Mouse (Mus musculus) left cerebral cortex, postnatal 25 days (tissue): ENCODE results near the gene Zfp142. TPM values are rescaled to one million over a fixed set of nuclear protein-coding genes. Genes with fewer than 3 reads are reported as not detected.
A peak's percentile ranks its signal among the peaks of the same experiment; 100 is the strongest.

Experiments
- DNase-seq, 2 experiments: peaks; one replicate each; pipeline ENCODE4 v3.0.0; 2022; ENCODE audit warnings: low spot score in 2 of 2, mixed read lengths in 1 of 2
- intact Hi-C: fragments of 180-260 bp; cut with DNase I; formaldehyde crosslinking; loops from one replicate; pipeline ENCODE4 v1.15.1; 2025
- total RNA-seq, 2 experiments: library from RNA; stranded (reverse); gene quantifications; 2 replicates each; pipeline ENCODE4 v1.2.3; 2021

The Zfp142 gene
- 10 to 100 TPM; 27.5 to 29.7 TPM for total RNA-seq

- intact Hi-C loops: loop anchor here (5.0 kb wide), 1 partner anchor 81 kb away; the partner anchor contains the start of gene Cnot9
- DNase-seq: peak; percentile 98 to 100
Measured at GRCm38 (mm10) chr1:74587773-74588445, at the start of gene Zfp142, which contains the start of gene Bcs1l. Gene Zfp142, minus strand, starts transcription at chr1:74588246. Gene Bcs1l, plus strand, starts transcription at chr1:74588289.

DNA sequence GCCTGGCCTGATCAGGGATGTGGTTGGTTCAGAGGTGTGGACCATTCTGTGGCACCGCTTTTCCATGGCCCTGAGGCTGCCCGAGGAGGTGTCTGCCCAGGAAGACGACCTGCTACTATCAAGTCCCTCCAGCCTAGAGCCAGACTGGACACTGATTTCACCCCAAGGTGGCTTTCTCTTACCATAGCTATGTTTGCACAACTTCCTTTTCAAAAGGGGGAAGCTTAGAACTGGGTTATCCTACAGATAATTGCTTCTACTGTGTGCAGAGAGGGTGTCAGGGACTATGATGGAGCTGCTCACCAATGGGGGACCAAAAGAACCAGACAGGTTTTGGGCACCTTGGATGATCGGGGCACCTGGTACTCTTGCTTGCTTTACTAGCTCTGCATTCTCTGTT is 44.7 kb upstream of the Zfp142 start:
- no peak for DNase-seq
- intact Hi-C loops: no loop called here

DNA sequence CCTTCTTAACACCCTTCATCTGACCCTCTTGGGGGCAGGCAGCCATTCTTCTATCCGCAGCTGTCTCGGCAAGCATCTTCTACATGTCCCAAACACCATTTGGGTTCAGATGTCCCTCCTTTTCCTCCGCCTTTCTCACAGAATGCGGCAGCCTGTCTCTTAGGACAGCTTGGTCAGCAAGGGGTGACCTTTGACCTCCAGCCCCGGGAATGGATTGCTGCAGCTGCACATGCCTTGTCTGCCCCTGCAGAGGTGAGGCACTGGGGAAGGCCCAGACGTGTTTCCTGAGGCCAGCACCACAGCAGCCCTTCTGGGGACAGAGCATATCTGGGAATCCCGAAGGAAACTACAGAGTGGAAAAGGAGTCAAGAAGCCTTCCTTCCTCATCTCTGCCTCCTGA is 40.0 kb upstream of the Zfp142 start:
- intact Hi-C loops: no loop called here
- DNase-seq: no peak

- no peak for DNase-seq
- intact Hi-C loops: no loop called here
Measured at GRCm38 (mm10) chr1:74626076-74626475, 38.0 kb upstream of the Zfp142 start.

- no peak for DNase-seq
- intact Hi-C loops: no loop called here
Measured at GRCm38 (mm10) chr1:74624183-74624582, 36.1 kb upstream of the Zfp142 start.

GRCm38 (mm10) chr1:74601267-74601962 is 13.4 kb upstream of the Zfp142 start, which contains the start of the genes Rnf25 and Stk36:
Gene Rnf25, minus strand, starts transcription at chr1:74601397.
Gene Stk36, plus strand, starts transcription at chr1:74601445.
- peak; percentile 84 to 94 for DNase-seq
- intact Hi-C loops: loop anchor here (10.0 kb wide), 1 partner anchor 63 kb away; the partner anchor contains the start of gene Ttll4

DNA sequence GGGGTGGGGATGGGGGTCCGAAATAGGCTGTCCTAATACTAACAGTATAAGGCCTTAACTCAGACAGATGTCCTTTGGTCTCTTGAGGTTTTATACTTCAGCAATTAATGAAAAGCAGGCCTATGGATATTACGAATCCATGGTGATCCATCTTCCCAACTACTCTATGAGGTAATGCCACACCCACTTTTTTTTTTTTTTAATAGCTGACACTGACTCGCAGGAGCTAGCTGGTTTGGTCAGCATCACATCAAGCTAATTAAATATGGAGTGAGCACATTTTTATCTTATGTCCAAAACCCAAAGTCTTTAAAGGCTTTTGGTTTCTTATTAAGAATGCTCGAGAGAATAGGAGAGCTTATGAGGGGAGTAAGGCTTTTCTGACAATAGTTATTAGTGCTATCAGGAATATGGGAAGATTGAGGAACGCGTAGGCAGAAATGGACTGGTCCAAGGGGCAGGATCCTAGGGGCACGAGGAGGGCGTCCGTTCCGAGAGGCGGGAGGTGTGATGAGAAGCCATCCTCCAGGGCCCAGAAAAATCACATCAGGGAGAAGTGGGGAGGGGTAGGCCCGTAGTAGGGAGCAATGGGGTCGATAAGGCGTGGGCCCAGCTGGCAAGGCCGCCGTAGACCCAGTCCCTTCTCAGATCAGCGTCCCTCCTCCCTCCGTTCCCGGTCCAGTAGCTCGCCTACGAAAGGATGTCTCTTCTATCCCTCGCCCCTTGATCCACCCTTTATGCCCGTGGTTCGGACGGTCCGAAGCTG is 12.6 kb upstream of the Zfp142 start:
- intact Hi-C loops: loop anchor here (10.0 kb wide), 1 partner anchor 64 kb away; the partner anchor contains the start of gene Ttll4
- no peak for DNase-seq

- no peak for DNase-seq
- intact Hi-C loops: no loop called here
Measured at GRCm38 (mm10) chr1:74594434-74594833, 6.4 kb upstream of the Zfp142 start.

DNA sequence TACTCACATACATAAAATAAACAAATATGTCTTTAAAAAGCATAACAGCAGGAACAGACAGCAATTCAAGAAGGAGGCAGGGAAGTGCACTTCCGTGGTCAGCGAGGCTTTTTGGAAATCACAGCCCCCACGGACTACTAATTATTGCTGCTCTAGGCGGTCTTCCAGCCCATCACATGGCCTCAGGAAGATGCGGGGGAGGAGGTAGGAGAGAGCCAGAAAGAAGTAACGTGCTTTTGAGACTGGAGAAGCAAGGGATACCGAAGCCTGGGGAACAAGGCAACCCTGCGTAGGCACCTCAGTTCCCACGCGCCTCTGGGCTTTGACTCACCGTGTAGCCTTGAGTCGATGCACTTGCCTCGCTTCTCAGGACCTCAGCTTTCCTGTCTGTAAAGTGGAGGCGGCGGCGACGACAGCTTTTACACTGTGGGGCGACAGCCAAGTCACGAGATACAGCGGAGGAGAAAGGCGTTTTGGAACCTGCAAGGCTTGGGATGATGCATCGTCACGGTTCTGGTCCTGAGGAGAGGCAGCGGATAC is 743 bp downstream of the Zfp142 start:
- DNase-seq: peak; percentile 85 to 94
- intact Hi-C loops: loop anchor here (5.0 kb wide), 1 partner anchor 80 kb away; the partner anchor contains the start of gene Cnot9

GRCm38 (mm10) chr1:74584616-74585398 is 3.2 kb downstream of the Zfp142 start:
- DNase-seq: no peak
- intact Hi-C loops: loop anchor here (5.0 kb wide), 1 partner anchor 78 kb away; the partner anchor contains the start of gene Cnot9

DNA sequence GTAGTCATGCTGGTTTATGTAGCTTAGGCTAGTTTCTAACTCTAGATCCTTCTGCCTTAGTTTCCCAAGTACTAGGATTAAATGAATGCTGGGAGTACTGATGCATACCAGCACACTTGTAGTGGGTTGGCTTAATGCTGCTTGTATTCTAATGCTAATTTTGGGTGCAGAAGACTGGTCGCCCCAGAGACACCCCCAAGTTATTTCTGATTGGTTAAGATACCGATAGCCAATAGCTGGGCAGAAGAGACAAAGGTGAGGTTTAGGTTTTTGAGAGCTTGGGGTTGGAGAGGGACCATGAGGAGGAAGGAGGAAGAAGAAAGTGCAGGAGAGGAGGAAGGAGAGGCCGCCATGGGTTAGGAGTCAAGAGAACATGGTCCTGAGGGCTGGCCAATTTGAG is 5.4 kb downstream of the Zfp142 start:
- DNase-seq: no peak
- intact Hi-C loops: no loop called here

DNA sequence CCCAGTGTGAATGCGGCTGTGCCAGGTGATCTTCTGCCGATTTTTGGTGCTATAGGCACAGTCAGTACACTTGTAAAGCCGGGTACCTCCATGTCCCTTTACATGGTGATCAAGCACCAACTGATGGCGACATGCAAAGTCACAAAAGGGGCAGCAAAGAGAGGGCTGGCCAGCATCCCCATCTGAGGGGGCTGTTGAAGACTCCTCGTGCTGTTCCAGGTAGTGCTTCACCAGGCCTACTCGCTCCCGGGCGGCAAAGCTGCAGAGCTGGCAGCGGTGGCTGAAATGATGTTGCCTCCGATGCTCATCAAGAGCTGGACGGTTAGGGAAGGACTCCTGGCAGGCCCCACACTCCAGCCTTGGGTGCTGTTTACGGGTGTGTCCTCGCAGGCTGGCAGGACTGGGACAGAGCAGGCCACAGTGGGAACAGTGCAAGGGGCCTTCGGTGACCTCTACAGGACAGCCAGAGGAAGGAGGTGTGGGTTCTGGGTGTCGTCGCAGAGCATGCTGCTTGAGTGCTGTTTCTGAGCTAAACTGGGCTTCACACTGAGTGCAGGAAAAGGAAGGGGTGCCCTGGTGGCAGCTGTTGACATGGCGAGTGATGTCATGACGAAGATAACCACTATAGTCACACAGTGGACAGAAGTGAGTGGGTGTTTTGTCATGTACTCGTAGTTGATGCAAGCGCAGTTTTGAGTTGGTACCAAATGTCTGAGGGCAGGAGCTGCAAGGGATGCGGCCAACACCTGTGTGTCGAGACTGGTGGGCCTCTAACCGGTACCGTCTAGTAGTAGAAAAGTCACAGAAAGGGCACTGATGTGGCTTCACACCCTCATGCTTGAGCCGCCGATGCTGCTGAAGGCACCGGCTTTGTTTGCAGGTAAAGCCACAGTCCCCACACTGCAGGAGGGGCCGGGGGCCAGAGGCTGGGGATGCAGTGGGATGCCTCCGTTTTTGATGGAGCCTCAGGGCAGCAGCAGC is 18.0 kb downstream of the Zfp142 start:
- DNase-seq: peak in 1 of 2 experiments; percentile 26
- intact Hi-C loops: loop anchor here (5.0 kb wide), 1 partner anchor 48 kb away; no protein-coding TSS in a partner anchor

GRCm38 (mm10) chr1:74565834-74566233 is 22.2 kb downstream of the Zfp142 start:
- no peak for DNase-seq
- intact Hi-C loops: no loop called here

DNA sequence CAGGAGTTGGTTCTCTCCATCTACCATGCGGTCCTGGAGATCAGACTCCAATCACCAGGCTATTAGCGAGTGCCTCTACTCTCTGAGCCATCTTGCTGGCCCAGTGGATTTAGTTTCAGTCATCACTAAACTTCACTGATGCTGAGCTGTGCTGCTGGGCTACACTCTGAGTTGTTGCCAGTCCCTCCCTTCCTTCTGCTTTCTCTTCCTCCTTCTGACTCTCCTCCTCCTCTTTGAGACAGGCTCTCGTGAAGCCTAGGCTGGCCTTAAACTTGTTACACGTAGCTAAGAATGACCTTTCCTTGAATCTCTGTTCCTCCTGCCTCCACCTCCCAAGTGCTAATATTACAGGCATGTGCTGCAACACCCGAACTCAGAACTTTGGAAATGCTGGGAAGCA is 29.0 kb downstream of the Zfp142 start:
- intact Hi-C loops: no loop called here
- no peak for DNase-seq

GRCm38 (mm10) chr1:74544184-74544583 is 43.9 kb downstream of the Zfp142 start, which contains the start of gene Usp37:
Gene Usp37, minus strand, starts transcription at chr1:74544284.
- no peak for DNase-seq
- intact Hi-C loops: no loop called here

GRCm38 (mm10) chr1:74542451-74542961 is 45.5 kb downstream of the Zfp142 start, which contains the start of gene Plcd4:
Gene Plcd4, plus strand, starts transcription at chr1:74542888.
- DNase-seq: peak; percentile 17 to 39
- intact Hi-C loops: no loop called here

- intact Hi-C loops: no loop called here
- DNase-seq: peak in 1 of 2 experiments; percentile 14
Measured at GRCm38 (mm10) chr1:74538650-74539049, 49.4 kb downstream of the Zfp142 start.
